Mouse (Mus musculus): ENCODE results near the gene Ankrd33b.

DNA sequence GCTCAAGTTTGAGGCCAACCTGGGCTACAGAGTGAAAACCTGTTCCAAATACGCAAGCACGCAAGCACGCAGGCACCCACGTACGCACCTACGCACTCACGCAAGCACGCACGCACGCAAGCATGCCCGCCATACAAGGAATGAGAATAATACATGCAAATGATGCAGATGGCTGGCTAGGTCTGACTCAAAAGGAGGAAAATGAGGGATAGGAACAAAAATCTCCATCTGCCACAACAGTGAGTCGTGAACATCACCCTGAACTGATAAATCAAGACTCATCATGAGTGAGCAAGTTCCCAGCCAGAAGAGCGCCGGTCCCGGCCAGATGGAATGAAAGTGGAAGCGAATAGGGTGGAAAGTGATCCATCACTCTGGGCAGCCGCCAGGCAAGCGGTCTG lies 22.7 kb downstream of the Ankrd33b start:
- TF ChIP-seq GATA1 (IDR thresholded peaks at IDR 0.05; ENCODE audit: borderline replicate concordance, low read length) (no peak), FLI1 (IDR thresholded peaks at IDR 0.05; ENCODE audit: low read length) (no peak)
